Mouse (Mus musculus) embryo, embryonic 11 days (tissue): ENCODE measurements at regions not wholly inside any gene's neighbourhood (a gene's known extent, or its start where the extent isn't known, plus 50 kb on each side); places are given as distances from the start of the nearest gene placed in this dataset.

Experiments used
- DNase-seq: peaks from one replicate; pipeline ENCODE4 v3.0.0-alpha.2; 2015

GRCm38 (mm10) chr1:103762044-103762663 lies 1006.2 kb upstream of the Cdh20 start:
- no peak for DNase-seq

- peak; percentile 5 for DNase-seq
Measured at GRCm38 (mm10) chr1:103762745-103763144, 1005.6 kb upstream of the Cdh20 start.

GRCm38 (mm10) chr1:103767315-103767714 lies 1001.0 kb upstream of the Cdh20 start:
- no peak for DNase-seq

DNA sequence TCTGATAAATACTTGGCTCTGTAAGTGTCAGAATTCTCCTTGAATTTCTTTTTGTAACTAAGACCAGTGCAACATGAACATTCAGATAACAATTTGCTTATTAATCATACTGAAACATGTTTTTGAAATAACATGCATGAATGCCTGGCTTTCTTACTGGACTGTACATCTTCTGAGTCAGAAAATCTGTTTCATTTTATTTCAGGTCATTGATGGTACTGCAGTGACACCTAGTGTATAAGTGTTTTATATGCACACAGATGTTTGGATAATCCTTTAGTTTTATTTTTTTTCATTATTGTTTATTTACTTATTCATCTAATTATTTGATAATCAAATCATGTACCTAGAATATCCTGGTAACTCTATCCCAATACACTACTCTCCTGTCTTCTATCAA lies 983.6 kb upstream of the Cdh20 start:
- peak; percentile 12 for DNase-seq

GRCm38 (mm10) chr1:103796337-103796736 lies 972.0 kb upstream of the Cdh20 start:
- DNase-seq: no peak

GRCm38 (mm10) chr1:103799343-103799742 lies 969.0 kb upstream of the Cdh20 start:
- DNase-seq: peak; percentile 43

DNA sequence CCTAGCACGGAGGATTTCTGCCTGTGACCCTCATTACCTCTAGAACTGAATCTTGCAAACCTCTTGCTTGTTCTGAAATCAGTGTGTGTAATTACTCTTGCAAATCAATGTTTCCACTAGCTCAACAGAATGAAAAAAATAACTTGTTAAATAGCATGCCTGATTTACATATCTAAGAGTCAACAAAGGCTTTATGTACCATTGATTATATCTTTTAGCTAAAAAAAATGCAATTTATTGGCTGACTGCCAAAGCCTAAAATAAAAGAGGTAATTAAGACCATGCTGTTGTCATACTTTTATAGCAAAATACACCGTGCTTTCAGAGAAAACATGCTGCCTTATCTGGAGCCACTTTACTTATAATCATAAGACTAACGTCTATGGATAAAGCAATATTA lies 950.4 kb upstream of the Cdh20 start:
- no peak for DNase-seq
